Mouse (Mus musculus) brain, embryonic 14.5 days (tissue): ENCODE data around the gene Fzr1.

Experiments
- CTCF ChIP-seq: fragments of 200-500 bp; IDR thresholded peaks from 2 replicates; pipeline ENCODE4 v1.5.1; 2012; ENCODE audit warnings: inconsistent platforms, mild to moderate bottlenecking, moderate library complexity, borderline replicate concordance; ENCODE audit not compliant: insufficient read depth, insufficient read length; ENCODE audit errors: extremely low read depth
- POLR2A ChIP-seq: fragments of 200-500 bp; IDR thresholded peaks from 2 replicates; pipeline ENCODE4 v1.6.1; 2012; ENCODE audit warnings: mild to moderate bottlenecking, inconsistent platforms, borderline replicate concordance; ENCODE audit not compliant: poor library complexity, insufficient read depth, insufficient read length, severe bottlenecking; ENCODE audit errors: extremely low read depth

DNA sequence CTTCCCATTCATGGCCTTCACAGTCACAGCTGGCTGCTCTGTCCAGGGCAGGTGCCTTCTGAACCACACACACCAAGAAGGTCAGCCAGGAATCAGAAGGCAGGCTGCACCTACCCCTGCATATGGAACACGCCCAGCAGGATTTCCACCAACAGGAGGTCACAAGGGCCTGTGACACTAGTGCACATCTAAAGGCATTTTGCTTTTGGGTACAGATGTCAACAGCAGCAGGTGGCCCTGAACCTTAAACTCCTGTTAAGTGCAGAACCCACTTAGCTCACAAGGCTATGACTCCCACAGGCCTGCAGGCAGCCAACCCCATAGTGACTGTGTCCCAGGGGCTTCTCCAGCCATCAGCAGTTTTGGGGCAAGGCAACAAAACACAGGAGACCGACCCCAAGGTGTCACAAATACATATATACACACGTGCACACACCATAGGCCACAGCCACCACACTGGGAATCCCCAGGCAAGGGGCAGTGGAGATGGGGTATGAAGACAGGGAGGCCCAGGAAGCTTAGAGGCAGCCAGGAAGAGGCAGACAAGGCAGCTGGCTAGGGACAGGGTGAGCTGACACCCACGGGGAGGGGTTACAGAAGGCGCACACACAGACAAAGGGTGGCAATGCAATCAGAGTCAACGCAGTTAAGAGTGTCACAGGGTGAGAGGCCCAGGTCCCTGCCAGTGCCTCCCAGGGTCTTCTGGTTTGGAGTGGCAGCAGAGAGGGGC is 11.7 kb downstream of the Fzr1 start:
- TF ChIP-seq POLR2A, result no peak
- TF ChIP-seq CTCF, result no peak
